Mouse (Mus musculus) small intestine, adult 2 months (tissue): ENCODE measurements at regions not wholly inside any gene's neighbourhood (a gene's known extent, or its start where the extent isn't known, plus 50 kb on each side); places are given as distances from the start of the nearest gene placed in this dataset.

Source experiments
- CTCF ChIP-seq: fragments of 200-500 bp; IDR thresholded peaks from 2 replicates; pipeline ENCODE4 v1.5.1; 2012; ENCODE audit warnings: low read depth, mild to moderate bottlenecking, control low read depth, inconsistent platforms, low read length, moderate library complexity, mixed read lengths; ENCODE audit not compliant: insufficient replicate concordance, insufficient read length; ENCODE audit errors: extremely low read depth
- POLR2A ChIP-seq: fragments of 200-500 bp; IDR thresholded peaks from 2 replicates; pipeline ENCODE4 v1.6.1; 2012; ENCODE audit warnings: low read depth, mild to moderate bottlenecking, control low read depth, inconsistent platforms, low read length, moderate library complexity

DNA sequence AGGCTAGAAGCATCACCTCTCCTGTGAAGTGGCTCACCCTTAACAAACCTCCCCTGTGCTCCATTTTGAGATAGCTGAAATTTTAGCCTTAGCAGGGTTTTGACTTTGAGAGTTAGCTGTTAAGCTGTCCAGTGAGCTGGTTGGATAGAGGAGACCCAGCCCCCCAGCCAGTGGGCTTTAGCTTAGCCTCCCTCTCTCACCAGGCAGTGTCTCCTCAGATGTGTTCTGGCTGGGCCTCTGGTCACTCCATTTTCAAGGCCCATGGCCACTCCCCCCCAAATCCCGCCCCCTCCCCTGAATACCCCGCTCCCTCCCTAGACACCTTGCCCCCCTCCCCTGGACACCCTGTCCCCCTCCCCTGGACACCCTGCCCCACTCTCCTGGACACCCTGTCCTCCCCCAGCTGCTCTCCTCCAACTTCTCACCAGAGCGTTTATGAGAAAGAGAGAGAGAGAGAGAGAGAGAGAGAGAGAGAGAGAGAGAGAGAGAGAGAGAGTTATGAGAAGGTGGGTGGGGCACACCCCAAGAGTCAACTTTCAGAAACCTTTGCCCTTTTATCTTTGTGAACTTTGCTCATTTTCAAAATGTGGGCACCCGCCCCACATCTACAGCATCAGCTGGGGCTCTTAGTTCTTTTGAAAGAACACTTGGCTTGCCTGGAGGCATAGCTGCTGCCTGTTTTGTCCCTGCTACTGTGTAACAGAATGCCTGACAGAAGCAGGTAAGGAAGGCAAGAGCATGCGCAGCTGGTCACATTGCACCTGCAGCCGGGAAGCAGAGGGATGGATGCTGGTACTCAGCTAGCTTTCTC, 161.3 kb downstream of the Gadd45g start:
- TF ChIP-seq CTCF (no peak), POLR2A (no peak)
